Mouse (Mus musculus): ENCODE measurements around the gene Il13.

GRCm38 (mm10) chr11:53609672-53610071 lies 24.8 kb downstream of the Il13 start:
- TF ChIP-seq POLR2A (IDR thresholded peaks at IDR 0.05; ENCODE audit: insufficient read depth, low read depth, low read length) (no peak), EP300 (IDR thresholded peaks at IDR 0.05; ENCODE audit: insufficient read depth, low read depth, low read length) (no peak)
